Mouse (Mus musculus): ENCODE results near the gene Ugt1a10. TPM values are rescaled to one million over a fixed set of nuclear protein-coding genes. Genes with fewer than 3 reads are reported as not detected.

Gene Ugt1a10
- polyA plus RNA-seq, 2 experiments: not detected

GRCm38 (mm10) chr1:88227482-88227881, 172.3 kb downstream of the Ugt1a10 start:
- H3K4me3 ChIP-seq (replicated peaks; ENCODE audit: low read length): no peak overlapping the region
- peaks cover 71% of the 10 kb centered on the region for H3K9me3 ChIP-seq (ENCODE audit: control insufficient read depth, low read length)
- H3K4me1 ChIP-seq (ENCODE audit: control insufficient read depth, insufficient read depth, low read length): no peaks in the 10 kb centered on the region
- no peak overlapping the region for H3K4me2 ChIP-seq (replicated peaks; ENCODE audit: low read depth, low read length, severe bottlenecking)
- no peaks in the 10 kb centered on the region for H3K36me3 ChIP-seq (ENCODE audit: control insufficient read depth, insufficient read depth, low read length)
- no peak overlapping the region for H3K9ac ChIP-seq (ENCODE audit: low read depth, low read length, severe bottlenecking)
- no peak overlapping the region for H3K27ac ChIP-seq (replicated peaks; ENCODE audit: low read depth, low read length)
- no peak for TF ChIP-seq POLR2A (IDR thresholded peaks at IDR 0.05; ENCODE audit: borderline replicate concordance, extremely low read depth, insufficient read depth, insufficient read length)
- no peaks in the 10 kb centered on the region for H3K27me3 ChIP-seq (ENCODE audit: control insufficient read depth, insufficient read depth, low read length)
- DNase-seq (ENCODE audit: low spot score): no peak
- WGBS: 54% methylated on average over 2 of the region's 2 CpGs
- ATAC-seq (ENCODE audit: low FRiP score, low read depth): no peak

DNA sequence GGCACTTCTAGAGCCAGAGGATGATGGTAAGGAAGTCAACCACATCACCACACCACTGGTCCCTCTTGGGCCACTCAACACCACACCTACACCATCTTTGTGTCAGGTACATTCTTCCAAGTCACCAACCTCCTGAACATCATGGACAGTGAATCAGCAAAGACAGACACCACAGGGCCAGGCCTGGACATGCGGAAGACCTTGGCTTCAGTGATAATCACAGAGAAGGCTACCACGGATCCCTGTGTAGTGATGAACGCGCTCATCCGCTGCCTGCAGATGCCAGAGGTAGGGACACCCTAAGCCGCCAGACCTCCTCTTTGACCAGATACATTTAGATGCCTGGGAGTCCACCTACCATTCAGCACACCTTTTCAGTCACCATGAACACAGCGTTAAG, 172.9 kb downstream of the Ugt1a10 start:
- H3K27ac ChIP-seq (replicated peaks; ENCODE audit: low read depth, low read length): no peak overlapping the region
- no peaks in the 10 kb centered on the region for H3K36me3 ChIP-seq (ENCODE audit: control insufficient read depth, insufficient read depth, low read length)
- WGBS: 69% methylated on average over 7 of the region's 7 CpGs
- H3K4me1 ChIP-seq (ENCODE audit: control insufficient read depth, insufficient read depth, low read length): no peaks in the 10 kb centered on the region
- peaks cover 77% of the 10 kb centered on the region for H3K9me3 ChIP-seq (ENCODE audit: control insufficient read depth, low read length)
- H3K4me3 ChIP-seq (replicated peaks; ENCODE audit: low read length): no peak overlapping the region
- ATAC-seq (ENCODE audit: low FRiP score, low read depth) (no peak), DNase-seq (ENCODE audit: low spot score) (no peak)
- H3K27me3 ChIP-seq (ENCODE audit: control insufficient read depth, insufficient read depth, low read length): no peaks in the 10 kb centered on the region
- H3K9ac ChIP-seq (ENCODE audit: low read depth, low read length, severe bottlenecking): no peak overlapping the region
- H3K4me2 ChIP-seq (replicated peaks; ENCODE audit: low read depth, low read length, severe bottlenecking): no peak overlapping the region
- no peak for TF ChIP-seq POLR2A (IDR thresholded peaks at IDR 0.05; ENCODE audit: borderline replicate concordance, extremely low read depth, insufficient read depth, insufficient read length)

GRCm38 (mm10) chr1:88229566-88229965, 174.4 kb downstream of the Ugt1a10 start:
- no peak overlapping the region for H3K4me2 ChIP-seq (replicated peaks; ENCODE audit: low read depth, low read length, severe bottlenecking)
- H3K27ac ChIP-seq (replicated peaks; ENCODE audit: low read depth, low read length): no peak overlapping the region
- no peak for DNase-seq (ENCODE audit: low spot score)
- H3K36me3 ChIP-seq (ENCODE audit: control insufficient read depth, insufficient read depth, low read length): no peaks in the 10 kb centered on the region
- no peak overlapping the region for H3K4me3 ChIP-seq (replicated peaks; ENCODE audit: low read length)
- H3K9ac ChIP-seq (ENCODE audit: low read depth, low read length, severe bottlenecking): no peak overlapping the region
- H3K9me3 ChIP-seq (ENCODE audit: control insufficient read depth, low read length): peaks cover 91% of the 10 kb centered on the region
- no peaks in the 10 kb centered on the region for H3K27me3 ChIP-seq (ENCODE audit: control insufficient read depth, insufficient read depth, low read length)
- 76% methylated on average over 3 of the region's 3 CpGs for WGBS
- ATAC-seq (ENCODE audit: low FRiP score, low read depth): no peak
- no peaks in the 10 kb centered on the region for H3K4me1 ChIP-seq (ENCODE audit: control insufficient read depth, insufficient read depth, low read length)
- no peak for TF ChIP-seq POLR2A (IDR thresholded peaks at IDR 0.05; ENCODE audit: borderline replicate concordance, extremely low read depth, insufficient read depth, insufficient read length)

GRCm38 (mm10) chr1:88229986-88230385, 174.8 kb downstream of the Ugt1a10 start:
- Histone ChIP-seq H3K36me3 (ENCODE audit: control insufficient read depth, insufficient read depth, low read length) (no peaks in the 10 kb centered on the region), H3K4me3 (replicated peaks; ENCODE audit: low read length) (no peak overlapping the region), H3K27me3 (ENCODE audit: control insufficient read depth, insufficient read depth, low read length) (no peaks in the 10 kb centered on the region), H3K4me1 (ENCODE audit: control insufficient read depth, insufficient read depth, low read length) (no peaks in the 10 kb centered on the region), H3K27ac (replicated peaks; ENCODE audit: low read depth, low read length) (no peak overlapping the region), H3K4me2 (replicated peaks; ENCODE audit: low read depth, low read length, severe bottlenecking) (no peak overlapping the region), H3K9ac (ENCODE audit: low read depth, low read length, severe bottlenecking) (no peak overlapping the region), H3K9me3 (ENCODE audit: control insufficient read depth, low read length) (peaks cover 95% of the 10 kb centered on the region)
- TF ChIP-seq POLR2A (IDR thresholded peaks at IDR 0.05; ENCODE audit: borderline replicate concordance, extremely low read depth, insufficient read depth, insufficient read length): no peak
- DNase-seq (ENCODE audit: low spot score) (no peak), ATAC-seq (ENCODE audit: low FRiP score, low read depth) (no peak)
- 85% methylated on average over 5 of the region's 5 CpGs for WGBS

GRCm38 (mm10) chr1:88230421-88230820, 175.2 kb downstream of the Ugt1a10 start:
- Histone ChIP-seq H3K4me1 (ENCODE audit: control insufficient read depth, insufficient read depth, low read length) (no peaks in the 10 kb centered on the region), H3K27ac (replicated peaks; ENCODE audit: low read depth, low read length) (no peak overlapping the region), H3K36me3 (ENCODE audit: control insufficient read depth, insufficient read depth, low read length) (no peaks in the 10 kb centered on the region), H3K4me2 (replicated peaks; ENCODE audit: low read depth, low read length, severe bottlenecking) (no peak overlapping the region), H3K9me3 (ENCODE audit: control insufficient read depth, low read length) (peaks cover 98% of the 10 kb centered on the region), H3K4me3 (replicated peaks; ENCODE audit: low read length) (no peak overlapping the region), H3K27me3 (ENCODE audit: control insufficient read depth, insufficient read depth, low read length) (no peaks in the 10 kb centered on the region), H3K9ac (ENCODE audit: low read depth, low read length, severe bottlenecking) (no peak overlapping the region)
- ATAC-seq (ENCODE audit: low FRiP score, low read depth): no peak
- DNase-seq (ENCODE audit: low spot score): no peak
- TF ChIP-seq POLR2A (IDR thresholded peaks at IDR 0.05; ENCODE audit: borderline replicate concordance, extremely low read depth, insufficient read depth, insufficient read length): no peak
- 72% methylated on average over 7 of the region's 7 CpGs for WGBS
